Mouse (Mus musculus) kidney, postnatal 4 days (tissue): ENCODE measurements around the gene Pomgnt2.
"Not testable (repeated sequence)": the region's sequence is repeated elsewhere in the genome, so short reads cannot be mapped to it uniquely, and the experiment has no call there.

Experiments used
- DNase-seq, 2 experiments: peaks; one replicate each; pipeline ENCODE4 v3.0.0; 2021; ENCODE audit warnings: mixed read lengths in 2 of 2

The Pomgnt2 gene

GRCm38 (mm10) chr9:121997010-121997409 is at the start of gene Pomgnt2:
Gene Pomgnt2, minus strand, starts transcription at chr9:121997110.
- DNase-seq = no peak

- DNase-seq = no peak
Observed at GRCm38 (mm10) chr9:122039848-122040247, 42.9 kb upstream of the Pomgnt2 start.

GRCm38 (mm10) chr9:122038631-122039030 is 41.7 kb upstream of the Pomgnt2 start:
- DNase-seq = no peak

GRCm38 (mm10) chr9:122036496-122037054 is 39.7 kb upstream of the Pomgnt2 start:
- no peak for DNase-seq

GRCm38 (mm10) chr9:122035807-122036206 is 38.9 kb upstream of the Pomgnt2 start:
- no peak for DNase-seq

- no peak for DNase-seq
Observed at GRCm38 (mm10) chr9:122034949-122035348, 38.0 kb upstream of the Pomgnt2 start.

GRCm38 (mm10) chr9:122032071-122032470 is 35.2 kb upstream of the Pomgnt2 start:
- no peak for DNase-seq

GRCm38 (mm10) chr9:122030706-122031105 is 33.8 kb upstream of the Pomgnt2 start:
- DNase-seq = no peak

GRCm38 (mm10) chr9:122029765-122030164 is 32.9 kb upstream of the Pomgnt2 start:
- DNase-seq = no peak

GRCm38 (mm10) chr9:122027914-122028745 is 31.2 kb upstream of the Pomgnt2 start:
- peak; percentile 39 to 63 for DNase-seq

- DNase-seq = peak; percentile 31 to 54
Observed at GRCm38 (mm10) chr9:122027081-122027913, 30.4 kb upstream of the Pomgnt2 start.

GRCm38 (mm10) chr9:122025855-122026590 is 29.1 kb upstream of the Pomgnt2 start:
- DNase-seq = no peak

GRCm38 (mm10) chr9:122024419-122024818 is 27.5 kb upstream of the Pomgnt2 start:
- DNase-seq = no peak

- no peak for DNase-seq
Observed at GRCm38 (mm10) chr9:122023873-122024272, 27.0 kb upstream of the Pomgnt2 start.

- peak; percentile 79 to 83 for DNase-seq
Observed at GRCm38 (mm10) chr9:122022776-122023175, 25.9 kb upstream of the Pomgnt2 start.

- DNase-seq = no peak
Observed at GRCm38 (mm10) chr9:122021581-122021980, 24.7 kb upstream of the Pomgnt2 start.

- not testable (repeated sequence) for DNase-seq
Observed at GRCm38 (mm10) chr9:122021171-122021570, 24.3 kb upstream of the Pomgnt2 start.

- DNase-seq = no peak
Observed at GRCm38 (mm10) chr9:122020321-122020720, 23.4 kb upstream of the Pomgnt2 start.

- peak; percentile 75 to 81 for DNase-seq
Observed at GRCm38 (mm10) chr9:122018782-122019395, 22.0 kb upstream of the Pomgnt2 start.

GRCm38 (mm10) chr9:122018079-122018478 is 21.2 kb upstream of the Pomgnt2 start:
- DNase-seq = no peak

GRCm38 (mm10) chr9:122014241-122014667 is 17.3 kb upstream of the Pomgnt2 start:
- peak; percentile 91 to 92 for DNase-seq

GRCm38 (mm10) chr9:122013629-122014028 is 16.7 kb upstream of the Pomgnt2 start:
- DNase-seq = no peak
